Mouse (Mus musculus) liver, embryonic 11.5 days (tissue): ENCODE measurements around the gene Parp3. TPM values are rescaled to one million over a fixed set of nuclear protein-coding genes. Genes with fewer than 3 reads are reported as not detected.

ENCODE experiments used
- ATAC-seq: fragments of 200-750 bp; cut with Nextera tagmentation; replicated peaks from 2 replicates; pipeline ENCODE4 v1.8.0; 2017; ENCODE audit warnings: moderate number of reproducible peaks, mild to moderate bottlenecking, moderate TSS enrichment, moderate library complexity; ENCODE audit not compliant: low FRiP score
- DNase-seq: peaks from one replicate; pipeline ENCODE4 v3.0.0-alpha.2; 2017; ENCODE audit warnings: low spot score
- H3K27ac ChIP-seq: fragments of 300-500 bp; sonication (generic); 2 replicates; pipeline ENCODE4 v1.5.1; 2014; ENCODE audit warnings: mild to moderate bottlenecking, low read depth, low read length, control low read depth
- H3K27me3 ChIP-seq: fragments of 300-500 bp; sonication (generic); replicated peaks from 2 replicates; pipeline ENCODE4 v1.6.1; 2014; ENCODE audit warnings: low read length, mixed read lengths; ENCODE audit not compliant: control insufficient read depth, insufficient read depth
- H3K36me3 ChIP-seq: fragments of 300-500 bp; sonication (generic); 2 replicates; pipeline ENCODE4 v1.6.1; 2014; ENCODE audit warnings: mild to moderate bottlenecking, low read length, moderate library complexity, mixed read lengths; ENCODE audit not compliant: control insufficient read depth, insufficient read depth
- H3K4me1 ChIP-seq: fragments of 300-500 bp; sonication (generic); replicated peaks from 2 replicates; pipeline ENCODE4 v1.6.1; 2014; ENCODE audit warnings: low read length, mixed read lengths; ENCODE audit not compliant: control insufficient read depth, insufficient read depth
- H3K4me2 ChIP-seq: fragments of 300-500 bp; sonication (generic); 2 replicates; pipeline ENCODE4 v1.6.1; 2014; ENCODE audit warnings: mild to moderate bottlenecking, control low read depth, moderate library complexity
- H3K4me3 ChIP-seq: fragments of 300-500 bp; sonication (generic); 2 replicates; pipeline ENCODE4 v1.5.1; 2014; ENCODE audit warnings: low read depth, low read length, control low read depth
- H3K9ac ChIP-seq: fragments of 300-500 bp; sonication (generic); 2 replicates; pipeline ENCODE4 v1.6.1; 2014; ENCODE audit warnings: low read depth, low read length, control low read depth
- H3K9me3 ChIP-seq: fragments of 300-500 bp; sonication (generic); 2 replicates; pipeline ENCODE4 v1.6.1; 2016; ENCODE audit warnings: low read length, inconsistent platforms, mixed read lengths; ENCODE audit not compliant: control insufficient read depth
- WGBS: fragments of 180-500 bp; shearing (Covaris S2); extraction: QIAGEN DNeasy Blood & Tissue Kit; methylation state at CpG from one replicate; pipeline ENCODE4 v1.1.7; 2014; 5-methylcytosine and 5-hydroxymethylcytosine counted together
- polyA plus RNA-seq: library from polyadenylated mRNA; unstranded; fragments of >200 nt; fragmentation: Nextera tagmentation; extraction: Ambion mirVana; gene quantifications from 2 replicates; pipeline ENCODE4 v1.2.1, GENCODE M21; 2014

Parp3 gene
- polyA plus RNA-seq, 1 experiment from 2014 or later, result 1.6 TPM

GRCm38 (mm10) chr9:106436566-106436965 is 40.2 kb downstream of the Parp3 start:
- Histone ChIP-seq H3K36me3 (peaks cover 17% of the 10 kb centered on the region), H3K9me3 (no peaks in the 10 kb centered on the region), H3K4me1 (peaks cover 40% of the 10 kb centered on the region), H3K27ac (no peak overlapping the region), H3K9ac (no peak overlapping the region; the same call in 1 of the 2 replicates), H3K4me2 (peak overlapping the region; percentile 85; the same call in 1 of the 2 replicates), H3K4me3 (no peak overlapping the region), H3K27me3 (no peaks in the 10 kb centered on the region)
- WGBS, result 76% methylated on average over 9 of the region's 9 CpGs
- ATAC-seq (no peak), DNase-seq (no peak)

DNA sequence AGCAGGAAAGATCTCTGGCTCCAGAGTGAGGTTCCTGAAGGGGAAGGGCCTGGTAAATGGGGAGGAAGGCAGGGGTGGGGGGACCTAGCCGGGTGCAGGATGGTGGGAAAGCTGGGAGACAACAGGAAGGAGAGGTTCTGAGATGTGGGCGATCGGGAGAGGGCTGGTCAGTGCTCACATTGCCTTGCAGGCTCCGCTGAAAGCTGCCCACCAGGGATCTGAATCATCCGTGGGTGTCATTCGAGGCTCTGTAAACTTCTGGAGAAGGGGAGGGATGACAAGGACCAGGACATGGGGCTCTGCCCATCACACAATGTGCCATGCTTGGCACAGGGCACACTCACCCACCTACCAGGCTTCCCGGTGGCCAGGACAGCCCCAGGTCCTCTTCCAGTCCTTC is 43.4 kb downstream of the Parp3 start:
- Histone ChIP-seq H3K27me3 (no peaks in the 10 kb centered on the region), H3K4me1 (peaks cover 45% of the 10 kb centered on the region), H3K36me3 (peaks cover 24% of the 10 kb centered on the region), H3K9me3 (no peaks in the 10 kb centered on the region), H3K27ac (peak overlapping the region; percentile 35), H3K9ac (no peak overlapping the region), H3K4me2 (no peak overlapping the region), H3K4me3 (0 out of 2 replicates have a peak overlapping the region, but pooled peaks have one; percentile 4)
- DNase-seq (no peak), ATAC-seq (no peak)
- WGBS, result 63% methylated on average over 7 of the region's 7 CpGs

GRCm38 (mm10) chr9:106430015-106430264 is 46.8 kb downstream of the Parp3 start:
- ATAC-seq (no peak), DNase-seq (no peak)
- Histone ChIP-seq H3K27me3 (no peaks in the 10 kb centered on the region), H3K4me3 (peak overlapping the region; percentile 88), H3K27ac (peak overlapping the region; percentile 96), H3K36me3 (peaks cover 24% of the 10 kb centered on the region), H3K9ac (peak overlapping the region; percentile 100), H3K9me3 (no peaks in the 10 kb centered on the region), H3K4me2 (peak overlapping the region; percentile 84), H3K4me1 (peaks cover 29% of the 10 kb centered on the region)
- 0% methylated on average over 4 of the region's 4 CpGs for WGBS

GRCm38 (mm10) chr9:106429221-106430014 is 47.3 kb downstream of the Parp3 start, which contains the start of gene Rpl29:
Gene Rpl29 (plus strand): TSS chr9:106429454.
- Histone ChIP-seq H3K27ac (peak within 1 kb of the TSS; percentile 96), H3K9ac (peak within 1 kb of the TSS; percentile 100), H3K4me1 (peaks cover 24% of the 10 kb centered on the region), H3K36me3 (peaks cover 24% of the 10 kb centered on the region), H3K27me3 (no peaks in the 10 kb centered on the region), H3K4me2 (peak within 1 kb of the TSS; percentile 85), H3K9me3 (no peaks in the 10 kb centered on the region), H3K4me3 (peak within 1 kb of the TSS; percentile 88)
- WGBS, result 0% methylated on average over 55 of the region's 55 CpGs
- ATAC-seq (peak; percentile 86), DNase-seq (peak; percentile 89)

DNA sequence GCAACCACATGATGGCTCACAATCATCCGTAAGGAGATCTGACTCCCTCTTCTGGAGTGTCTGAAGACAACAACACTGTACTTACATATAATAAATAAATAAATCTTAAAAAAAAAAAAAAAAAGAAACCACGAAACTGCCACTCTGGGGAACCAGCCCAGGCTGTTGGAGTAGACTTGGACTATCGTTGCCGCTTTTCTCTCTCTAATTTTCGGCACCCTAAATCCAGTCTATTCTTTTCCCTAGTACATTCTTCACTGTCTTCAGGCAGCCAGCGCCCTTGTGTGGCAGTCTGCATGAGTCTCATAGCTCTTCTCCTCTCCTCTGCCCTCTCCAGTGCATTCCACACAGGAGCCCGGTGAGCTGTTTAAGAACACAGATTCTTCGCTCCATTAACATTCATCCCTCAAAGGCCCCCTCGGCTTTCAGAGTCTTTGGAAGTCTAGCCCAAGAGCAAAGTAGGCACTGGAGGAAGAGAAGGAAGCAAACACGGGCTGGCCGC is 48.0 kb downstream of the Parp3 start:
- peak overlapping the region; percentile 82 for H3K27ac ChIP-seq
- peaks cover 21% of the 10 kb centered on the region for H3K4me1 ChIP-seq
- peak overlapping the region; percentile 58 for H3K9ac ChIP-seq
- peak overlapping the region; percentile 88 for H3K4me3 ChIP-seq
- H3K36me3 ChIP-seq, result peaks cover 22% of the 10 kb centered on the region
- no peaks in the 10 kb centered on the region for H3K9me3 ChIP-seq
- H3K4me2 ChIP-seq, result peak overlapping the region; percentile 85
- no peak for DNase-seq
- no peaks in the 10 kb centered on the region for H3K27me3 ChIP-seq
- ATAC-seq, result peak; percentile 29
- WGBS, result 26% methylated on average over 11 of the region's 11 CpGs

DNA sequence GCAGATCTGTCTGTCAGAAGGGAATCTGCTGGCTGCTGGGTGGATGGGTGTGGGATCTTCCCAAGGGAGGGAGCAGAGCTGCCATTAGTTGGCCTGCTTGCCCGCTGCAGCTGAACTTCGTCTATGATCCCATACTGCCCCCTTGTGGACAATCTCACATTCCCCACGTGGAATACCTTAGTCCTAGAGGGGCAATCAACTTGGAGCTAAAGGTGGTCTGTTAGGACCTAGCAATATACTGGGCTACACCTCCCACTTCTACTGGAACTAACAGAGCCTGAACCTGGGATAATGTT is 54.9 kb downstream of the Parp3 start:
- Histone ChIP-seq H3K36me3 (no peaks in the 10 kb centered on the region), H3K4me1 (peaks cover 14% of the 10 kb centered on the region), H3K27ac (no peak overlapping the region), H3K4me3 (no peak overlapping the region), H3K27me3 (peaks cover 26% of the 10 kb centered on the region), H3K9ac (no peak overlapping the region), H3K9me3 (no peaks in the 10 kb centered on the region), H3K4me2 (peak overlapping the region; percentile 13; the same call in 1 of the 2 replicates)
- WGBS, result 0% methylated on average over 3 of the region's 3 CpGs
- ATAC-seq (peak; percentile 74), DNase-seq (peak; percentile 81)

DNA sequence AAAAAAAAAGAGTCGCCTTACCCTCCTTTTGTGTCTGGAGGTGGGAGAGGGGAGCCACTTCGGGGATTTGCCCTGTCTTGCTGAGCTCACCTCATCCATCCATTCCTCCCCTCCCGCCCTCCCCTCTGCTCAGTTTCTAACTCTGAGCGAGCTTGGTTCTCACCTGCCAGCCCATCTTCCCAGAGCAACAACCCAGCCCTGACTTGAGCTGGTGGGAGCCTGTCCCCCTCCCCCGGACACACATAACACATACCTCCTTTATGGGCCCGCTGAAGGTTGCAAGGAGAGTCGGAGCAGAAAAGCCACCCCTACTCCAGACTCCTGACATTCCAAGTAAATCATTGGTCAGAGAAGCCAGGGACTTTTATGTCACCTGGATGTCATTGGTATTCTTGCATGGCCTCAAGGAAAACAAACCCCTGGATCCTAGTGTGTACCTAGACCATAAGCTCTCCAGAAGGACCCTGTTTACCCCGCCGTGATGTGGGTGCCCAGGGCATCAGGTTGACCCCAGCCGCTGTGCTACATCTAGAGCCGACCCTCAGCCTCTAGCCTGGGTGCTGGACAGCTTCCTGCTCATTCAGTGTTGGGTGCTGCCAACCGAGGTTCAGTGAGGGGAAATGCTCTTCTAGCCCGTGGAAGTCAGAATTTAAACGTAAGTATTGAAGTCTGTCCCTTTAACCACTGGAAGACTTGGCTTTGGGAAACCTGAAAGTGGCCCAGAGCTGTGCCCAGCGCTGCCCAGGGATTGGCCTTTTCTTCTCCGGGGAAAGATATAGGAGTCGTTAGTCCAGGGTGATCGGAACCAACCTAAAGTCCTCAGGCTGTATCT is 55.5 kb downstream of the Parp3 start:
- Histone ChIP-seq H3K4me1 (peaks cover 14% of the 10 kb centered on the region), H3K9me3 (no peaks in the 10 kb centered on the region), H3K4me2 (peak overlapping the region; percentile 13; the same call in 1 of the 2 replicates), H3K36me3 (no peaks in the 10 kb centered on the region), H3K27ac (no peak overlapping the region), H3K9ac (no peak overlapping the region), H3K4me3 (no peak overlapping the region), H3K27me3 (peaks cover 26% of the 10 kb centered on the region)
- WGBS, result 11% methylated on average over 18 of the region's 18 CpGs
- ATAC-seq (peak; percentile 24; the same call in 1 of the 2 replicates), DNase-seq (no peak)

DNA sequence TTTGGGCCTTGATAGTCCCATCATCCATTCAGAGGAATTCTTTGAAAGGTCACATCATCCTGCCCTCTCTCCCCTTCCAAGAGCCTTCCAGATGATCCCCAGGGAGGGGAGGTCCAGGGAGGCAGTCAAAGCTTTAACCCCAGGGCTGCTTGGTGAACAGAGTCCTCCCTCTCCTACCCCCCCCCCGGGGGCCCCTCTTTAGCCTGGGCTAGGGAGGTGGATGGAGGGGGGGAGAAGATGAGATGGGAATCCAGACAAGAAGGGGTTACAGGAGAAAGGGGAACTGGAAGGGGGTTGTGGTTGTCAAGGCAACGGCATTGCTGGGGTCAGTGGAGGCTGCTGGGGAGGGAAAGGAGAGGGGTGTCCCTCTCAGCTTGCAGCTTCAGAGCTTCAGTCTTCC is 56.1 kb downstream of the Parp3 start:
- no peaks in the 10 kb centered on the region for H3K36me3 ChIP-seq
- no peak overlapping the region for H3K27ac ChIP-seq
- H3K9me3 ChIP-seq, result no peaks in the 10 kb centered on the region
- DNase-seq (no peak), ATAC-seq (no peak; the same call in 1 of the 2 replicates)
- H3K9ac ChIP-seq, result no peak overlapping the region
- no peak overlapping the region for H3K4me2 ChIP-seq
- H3K27me3 ChIP-seq, result peaks cover 26% of the 10 kb centered on the region
- H3K4me3 ChIP-seq, result no peak overlapping the region
- H3K4me1 ChIP-seq, result peaks cover 14% of the 10 kb centered on the region
- WGBS, result 0% methylated on average over 2 of the region's 2 CpGs
